Mouse (Mus musculus): ENCODE measurements around the gene Zbtb24. TPM values are rescaled to one million over a fixed set of nuclear protein-coding genes. Genes with fewer than 3 reads are reported as not detected.
"Not testable (repeated sequence)": the region's sequence is repeated elsewhere in the genome, so short reads cannot be mapped to it uniquely, and the experiment has no call there.

Gene Zbtb24
- 20.2 and 23.5 TPM in 2 replicates for polyA plus RNA-seq (2016; fragmentation: Nextera tagmentation; extraction: Ambion mirVana)

DNA sequence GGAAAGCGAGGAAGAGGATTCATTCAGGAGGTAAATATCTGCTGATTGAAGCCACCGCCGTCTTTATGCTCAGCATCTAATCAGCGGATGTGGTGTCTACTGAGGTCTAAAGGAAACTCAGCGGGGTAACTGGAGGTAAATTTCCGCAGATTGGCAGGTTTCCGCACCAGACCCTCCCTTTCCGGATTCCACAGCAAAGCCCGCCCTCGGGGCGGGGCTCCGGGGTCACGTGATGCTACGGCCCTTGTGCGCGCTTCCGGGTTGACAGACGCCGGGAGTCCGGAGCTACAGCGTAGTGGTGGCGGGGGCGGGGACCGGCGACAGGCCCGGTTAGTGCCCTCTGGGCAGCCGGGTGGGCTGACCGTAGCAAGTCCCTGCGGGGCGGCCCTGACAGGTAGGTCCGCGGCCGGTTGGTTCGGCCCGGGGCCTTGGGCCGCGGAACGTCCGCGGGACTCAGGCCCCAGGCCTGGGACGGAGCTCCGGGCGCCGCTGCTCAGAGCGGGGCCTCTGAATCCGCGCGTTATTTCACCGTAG, at the start of gene Zbtb24:
TSS of gene Zbtb24 (plus strand) at position 247 of the 534 bp plus-strand sequence.
- Histone ChIP-seq H3K9ac (replicated peaks) (peak within 1 kb of the TSS; percentile 78), H3K4me2 (replicated peaks) (peak within 1 kb of the TSS; percentile 62), H3K4me3 (peak within 1 kb of the TSS; percentile 92), H3K27me3 (no peaks in the 10 kb centered on the region), H3K9me3 (no peaks in the 10 kb centered on the region), H3K4me1 (peaks cover 21% of the 10 kb centered on the region), H3K27ac (replicated peaks) (peak within 1 kb of the TSS; percentile 50), H3K36me3 (peaks cover 13% of the 10 kb centered on the region; the same call in 1 of the 2 replicates)
- peak; percentile 96 for ATAC-seq (ENCODE audit: low FRiP score, low read depth)
- 0% methylated on average over 49 of the region's 49 CpGs for WGBS

GRCm38 (mm10) chr10:41401097-41401496, 49.1 kb upstream of the Zbtb24 start:
- no peak overlapping the region for H3K4me3 ChIP-seq
- WGBS: 90% methylated on average over 3 of the region's 3 CpGs
- ATAC-seq (ENCODE audit: low FRiP score, low read depth): no peak

GRCm38 (mm10) chr10:41403364-41403763, 46.8 kb upstream of the Zbtb24 start:
- Histone ChIP-seq H3K4me3 (no peak overlapping the region), H3K36me3 (no peaks in the 10 kb centered on the region), H3K9me3 (no peaks in the 10 kb centered on the region), H3K4me1 (no peaks in the 10 kb centered on the region), H3K4me2 (replicated peaks) (no peak overlapping the region), H3K27me3 (no peaks in the 10 kb centered on the region), H3K9ac (replicated peaks) (no peak overlapping the region), H3K27ac (replicated peaks) (no peak overlapping the region)
- ATAC-seq (ENCODE audit: low FRiP score, low read depth): no peak
- 78% methylated on average over 2 of the region's 2 CpGs for WGBS

More at GRCm38 (mm10) chr10:41401097-41401496, 49.1 kb upstream of the Zbtb24 start:
- Histone ChIP-seq H3K4me1 (no peaks in the 10 kb centered on the region), H3K9ac (replicated peaks) (no peak overlapping the region), H3K27me3 (no peaks in the 10 kb centered on the region), H3K9me3 (no peaks in the 10 kb centered on the region), H3K36me3 (no peaks in the 10 kb centered on the region), H3K27ac (replicated peaks) (no peak overlapping the region), H3K4me2 (replicated peaks) (no peak overlapping the region)

- no peaks in the 10 kb centered on the region for H3K9me3 ChIP-seq
- H3K27ac ChIP-seq (replicated peaks): no peak overlapping the region
- 39% methylated on average over 3 of the region's 3 CpGs for WGBS
- H3K36me3 ChIP-seq: no peaks in the 10 kb centered on the region
- no peak overlapping the region for H3K9ac ChIP-seq (replicated peaks)
- H3K4me3 ChIP-seq: no peak overlapping the region
- no peaks in the 10 kb centered on the region for H3K4me1 ChIP-seq
- no peak overlapping the region for H3K4me2 ChIP-seq (replicated peaks)
- ATAC-seq (ENCODE audit: low FRiP score, low read depth): no peak
- H3K27me3 ChIP-seq: no peaks in the 10 kb centered on the region
These were observed 46.1 kb upstream of the Zbtb24 start for GRCm38 (mm10) chr10:41403893-41404612.

GRCm38 (mm10) chr10:41410176-41410575, 40.0 kb upstream of the Zbtb24 start:
- H3K9me3 ChIP-seq; H3K4me1 ChIP-seq; H3K9ac ChIP-seq (replicated peaks); H3K36me3 ChIP-seq; H3K4me2 ChIP-seq (replicated peaks); H3K4me3 ChIP-seq; H3K27ac ChIP-seq (replicated peaks); H3K27me3 ChIP-seq; ATAC-seq (ENCODE audit: low FRiP score, low read depth): not testable (repeated sequence)
- 91% methylated on average over 4 of the region's 4 CpGs for WGBS

- not testable (repeated sequence) for H3K4me3 ChIP-seq; H3K4me1 ChIP-seq; H3K27ac ChIP-seq (replicated peaks); H3K9ac ChIP-seq (replicated peaks); ATAC-seq (ENCODE audit: low FRiP score, low read depth); H3K36me3 ChIP-seq; H3K27me3 ChIP-seq; H3K4me2 ChIP-seq (replicated peaks); H3K9me3 ChIP-seq
- 95% methylated on average over 1 of the region's 1 CpGs for WGBS
These were observed 39.4 kb upstream of the Zbtb24 start for GRCm38 (mm10) chr10:41410821-41411220.

DNA sequence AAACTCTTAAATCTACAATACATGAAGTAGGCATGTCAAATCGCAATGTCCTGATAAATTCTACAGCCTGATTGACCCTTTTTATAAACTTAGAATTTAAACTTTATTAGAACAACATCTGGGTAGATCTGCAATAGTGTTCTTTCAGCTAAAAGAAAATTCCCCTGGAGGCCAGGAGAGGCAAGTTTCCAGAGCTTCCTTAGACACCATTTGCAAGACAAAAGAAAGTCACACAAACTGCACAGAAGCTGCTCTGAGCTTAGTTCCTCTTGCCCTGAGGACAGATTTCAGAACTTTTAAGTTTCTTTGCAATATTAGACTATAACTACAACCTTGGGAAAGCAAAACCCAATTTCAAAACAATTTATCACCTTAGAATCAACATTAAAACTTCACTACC, 36.7 kb upstream of the Zbtb24 start:
- H3K4me2 ChIP-seq (replicated peaks); H3K4me3 ChIP-seq; H3K4me1 ChIP-seq; ATAC-seq (ENCODE audit: low FRiP score, low read depth); H3K27ac ChIP-seq (replicated peaks); H3K27me3 ChIP-seq; H3K9ac ChIP-seq (replicated peaks); H3K36me3 ChIP-seq: not testable (repeated sequence)
- peaks cover 12% of the 10 kb centered on the region for H3K9me3 ChIP-seq
- WGBS: 83% methylated on average over 1 of the region's 1 CpGs

DNA sequence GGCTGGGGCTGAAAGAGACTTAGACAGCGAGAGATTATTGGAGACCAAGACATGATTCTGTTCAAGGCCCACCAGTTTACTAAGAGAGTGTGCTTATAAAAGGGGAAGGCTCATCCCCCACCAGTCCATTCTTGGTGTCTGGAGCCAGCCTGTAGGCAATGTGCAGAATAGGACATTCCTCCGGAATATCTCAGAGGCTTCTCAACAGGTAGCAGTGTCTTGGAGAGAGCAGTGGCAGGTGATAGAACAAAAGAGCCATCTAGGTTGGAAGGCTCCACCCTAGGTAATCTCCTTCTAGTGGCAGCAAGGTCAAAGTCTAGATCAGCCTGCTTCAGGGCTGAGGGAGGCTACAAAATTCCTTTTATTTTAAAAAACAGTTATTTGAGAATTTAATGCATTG, 34.8 kb upstream of the Zbtb24 start:
- not testable (repeated sequence) for H3K4me1 ChIP-seq; H3K4me3 ChIP-seq; H3K36me3 ChIP-seq; H3K9ac ChIP-seq (replicated peaks); H3K27ac ChIP-seq (replicated peaks); ATAC-seq (ENCODE audit: low FRiP score, low read depth); H3K4me2 ChIP-seq (replicated peaks); H3K27me3 ChIP-seq
- 95% methylated on average over 2 of the region's 2 CpGs for WGBS
- H3K9me3 ChIP-seq: peaks cover 12% of the 10 kb centered on the region

DNA sequence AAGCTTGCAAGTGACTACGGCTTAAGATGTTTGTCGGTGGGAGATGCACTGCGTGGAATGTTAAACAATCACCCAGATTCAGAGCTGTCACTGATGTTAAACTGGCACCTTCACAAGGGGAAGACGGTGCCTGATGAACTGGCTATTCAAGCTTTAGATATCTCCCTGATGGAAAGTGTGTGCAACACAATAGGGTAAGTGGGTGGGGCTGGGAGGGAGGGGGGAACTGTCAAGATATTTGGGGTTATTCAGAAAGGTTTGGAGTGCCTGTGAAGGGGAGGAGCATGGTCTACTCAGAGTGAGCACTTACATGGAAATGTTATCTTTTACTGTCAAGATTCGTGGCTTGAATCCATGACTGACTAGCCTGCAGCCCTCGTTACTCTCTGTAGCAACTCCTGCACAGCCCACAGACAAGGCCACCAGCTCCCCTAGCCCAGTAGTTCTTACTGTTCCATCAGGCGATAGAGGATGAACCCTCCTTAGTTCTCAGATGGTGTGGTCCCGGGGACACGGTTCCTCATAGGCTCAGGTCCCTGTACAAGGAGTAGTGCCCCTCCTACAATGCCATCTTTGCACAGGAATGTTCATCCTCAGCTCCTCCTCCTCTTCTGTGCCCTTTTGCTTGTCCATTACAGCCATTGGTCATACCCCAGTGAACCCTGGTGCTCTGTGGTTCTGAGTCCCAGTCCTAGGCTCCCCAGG, 29.5 kb upstream of the Zbtb24 start:
- H3K4me1 ChIP-seq: no peaks in the 10 kb centered on the region
- H3K4me2 ChIP-seq (replicated peaks): no peak overlapping the region
- no peak for ATAC-seq (ENCODE audit: low FRiP score, low read depth)
- H3K4me3 ChIP-seq: no peak overlapping the region
- WGBS: 82% methylated on average over 9 of the region's 9 CpGs
- peaks cover 5% of the 10 kb centered on the region; the same call in 1 of the 2 replicates for H3K9me3 ChIP-seq
- H3K36me3 ChIP-seq: no peaks in the 10 kb centered on the region
- no peaks in the 10 kb centered on the region for H3K27me3 ChIP-seq
- no peak overlapping the region for H3K9ac ChIP-seq (replicated peaks)
- no peak overlapping the region for H3K27ac ChIP-seq (replicated peaks)

DNA sequence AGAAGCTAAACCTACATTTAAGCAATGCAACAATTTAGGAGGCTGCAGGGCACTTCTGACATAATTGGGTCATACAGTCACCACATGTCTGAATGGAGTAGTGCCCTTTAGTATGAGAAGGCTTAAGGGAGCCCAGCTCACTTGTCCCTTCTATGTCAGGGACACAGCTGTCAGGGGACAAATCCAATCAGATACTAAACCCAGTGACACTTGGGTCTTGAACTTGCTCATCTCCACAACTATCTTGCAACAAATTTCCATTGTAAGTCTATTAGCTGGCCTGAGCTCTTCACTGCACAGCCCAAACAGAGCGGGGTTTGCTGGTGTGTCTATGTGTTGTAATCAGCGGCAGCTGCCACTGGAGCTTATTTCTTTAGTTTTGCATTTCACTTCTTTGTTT, 26.5 kb upstream of the Zbtb24 start:
- 96% methylated on average over 2 of the region's 2 CpGs for WGBS
- Histone ChIP-seq H3K9ac (replicated peaks) (no peak overlapping the region), H3K27ac (replicated peaks) (no peak overlapping the region), H3K4me2 (replicated peaks) (no peak overlapping the region), H3K27me3 (no peaks in the 10 kb centered on the region), H3K4me3 (no peak overlapping the region), H3K4me1 (no peaks in the 10 kb centered on the region), H3K9me3 (no peaks in the 10 kb centered on the region), H3K36me3 (no peaks in the 10 kb centered on the region)
- ATAC-seq (ENCODE audit: low FRiP score, low read depth): no peak

- H3K9ac ChIP-seq (replicated peaks): no peak overlapping the region
- H3K36me3 ChIP-seq: no peaks in the 10 kb centered on the region
- ATAC-seq (ENCODE audit: low FRiP score, low read depth): no peak
- H3K4me1 ChIP-seq: no peaks in the 10 kb centered on the region
- H3K27ac ChIP-seq (replicated peaks): no peak overlapping the region
- no peaks in the 10 kb centered on the region for H3K9me3 ChIP-seq
- WGBS: 59% methylated on average over 6 of the region's 6 CpGs
- no peaks in the 10 kb centered on the region for H3K27me3 ChIP-seq
- no peak overlapping the region for H3K4me3 ChIP-seq
- H3K4me2 ChIP-seq (replicated peaks): no peak overlapping the region
These were observed 23.8 kb upstream of the Zbtb24 start for GRCm38 (mm10) chr10:41426368-41426767.

DNA sequence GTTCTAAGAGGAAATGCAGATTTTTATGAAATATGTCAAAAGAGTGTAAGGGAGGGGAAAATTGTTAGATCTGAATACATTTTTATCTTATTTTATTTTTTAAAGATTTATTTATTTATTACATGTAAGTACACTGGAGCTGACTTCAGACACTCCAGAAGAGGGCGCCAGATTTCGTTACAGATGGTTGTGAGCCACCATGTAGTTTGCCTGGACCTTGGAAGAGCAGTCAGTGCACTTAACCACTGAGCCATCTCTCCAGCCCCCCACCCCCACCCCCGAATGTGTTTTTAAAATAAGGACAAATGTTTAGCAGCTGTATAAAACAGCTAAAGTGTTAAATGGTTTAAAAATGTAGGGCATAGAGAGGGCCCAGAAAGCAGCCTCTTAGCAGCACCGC, 15.6 kb upstream of the Zbtb24 start:
- Histone ChIP-seq H3K9me3 (no peaks in the 10 kb centered on the region), H3K36me3 (no peaks in the 10 kb centered on the region), H3K4me1 (no peaks in the 10 kb centered on the region), H3K4me3 (no peak overlapping the region), H3K4me2 (replicated peaks) (no peak overlapping the region), H3K27ac (replicated peaks) (no peak overlapping the region), H3K9ac (replicated peaks) (no peak overlapping the region), H3K27me3 (peaks cover 13% of the 10 kb centered on the region)
- WGBS: 32% methylated on average over 4 of the region's 4 CpGs
- ATAC-seq (ENCODE audit: low FRiP score, low read depth): no peak

Measured in midbrain, embryonic 12.5 days (tissue).